Mouse (Mus musculus): ENCODE data around the gene Tspan10. TPM values are rescaled to one million over a fixed set of nuclear protein-coding genes. Genes with fewer than 3 reads are reported as not detected.

Gene Tspan10
- total RNA-seq, 2 experiments from 2014 or later: 0.20 TPM; not detected in 1

DNA sequence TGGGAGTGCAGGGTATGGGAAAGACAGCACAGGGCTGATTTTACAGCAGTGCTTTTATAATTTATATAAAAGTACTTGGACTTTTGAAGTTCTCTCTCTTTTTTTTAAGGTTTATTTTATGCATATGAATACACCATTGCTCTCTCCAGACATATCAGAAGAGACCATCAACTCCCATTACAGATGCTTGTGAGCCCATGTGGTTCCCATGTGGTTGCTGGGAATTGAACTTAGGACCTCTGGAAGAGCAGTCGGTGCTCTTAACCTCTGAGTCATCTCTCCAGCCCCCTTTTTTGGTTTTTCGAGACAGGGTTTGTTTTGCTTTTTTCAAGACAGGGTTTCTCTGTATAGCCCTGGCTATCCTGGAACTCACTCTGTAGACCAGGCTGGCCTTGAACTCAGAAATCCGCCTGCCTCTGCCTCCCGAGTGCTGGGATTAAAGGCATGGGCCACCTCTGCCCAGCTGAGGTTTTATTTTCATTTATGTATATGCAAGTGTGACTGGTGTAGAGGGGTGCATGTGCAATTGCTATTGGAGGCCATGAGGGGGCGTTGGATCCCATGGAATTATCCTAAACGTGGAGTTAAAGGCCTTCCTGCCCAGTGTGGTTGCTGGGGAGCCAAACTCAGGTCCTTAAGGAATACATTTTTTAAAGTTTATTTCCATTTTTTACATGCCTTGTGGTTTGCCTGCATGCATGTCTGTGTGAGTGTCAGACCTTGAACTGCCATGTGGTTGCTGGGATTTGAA lies 16.6 kb downstream of the Tspan10 start:
- Histone ChIP-seq H3K4me3 (peak overlapping the region; percentile 77), H3K27ac (peak overlapping the region; percentile 95; the same call in 1 of the 2 replicates)
- no peak for DNase-seq (ENCODE audit: low spot score in 2 of 2)
- TF ChIP-seq CTCF (conservative IDR thresholded peaks at IDR 0.05): peak; percentile 54

DNA sequence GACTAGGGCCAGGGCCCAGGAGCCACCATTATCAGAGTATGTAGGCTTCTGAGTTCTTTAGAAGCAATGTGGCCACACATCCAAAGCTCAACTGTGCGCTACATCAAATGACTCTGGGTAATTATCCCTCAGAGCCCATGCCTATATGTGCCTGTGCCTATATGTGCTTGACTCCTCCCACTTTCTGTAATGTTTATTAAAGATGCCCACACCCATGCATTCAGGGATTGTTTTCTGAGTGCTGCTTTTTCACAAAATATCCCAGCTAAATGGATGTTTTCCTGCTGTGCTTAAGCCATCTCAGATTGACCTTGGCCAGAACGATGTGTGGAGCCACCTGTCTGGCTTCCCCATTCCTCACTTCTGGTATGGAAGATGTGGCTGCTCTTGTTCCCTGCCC lies 21.1 kb downstream of the Tspan10 start:
- no peak for TF ChIP-seq CTCF (conservative IDR thresholded peaks at IDR 0.05)
- Histone ChIP-seq H3K27ac (no peak overlapping the region), H3K4me3 (no peak overlapping the region)
- DNase-seq (ENCODE audit: low spot score in 2 of 2): no peak

DNA sequence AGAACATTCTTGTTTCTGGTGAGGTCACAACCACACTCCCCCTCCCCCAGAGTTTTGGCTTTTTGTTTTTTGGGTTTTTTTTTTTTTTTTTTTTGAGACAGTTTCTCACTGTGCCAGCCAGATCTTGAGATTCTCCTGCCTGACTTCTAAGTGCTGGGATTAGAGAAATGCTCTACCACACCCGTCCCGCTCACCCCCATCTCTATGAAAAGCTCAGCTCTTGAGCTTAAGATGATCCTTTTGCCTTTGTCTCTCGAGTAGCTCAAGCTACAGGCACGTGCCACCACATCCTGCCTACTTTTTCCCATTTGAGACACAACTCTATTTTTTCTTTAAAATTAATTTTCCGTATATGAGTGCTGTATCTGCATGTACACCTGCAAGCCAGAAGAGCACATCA lies 21.9 kb downstream of the Tspan10 start:
- Histone ChIP-seq H3K4me3 (no peak overlapping the region), H3K27ac (no peak overlapping the region)
- DNase-seq (ENCODE audit: low spot score in 2 of 2): no peak
- TF ChIP-seq CTCF (conservative IDR thresholded peaks at IDR 0.05): no peak

DNA sequence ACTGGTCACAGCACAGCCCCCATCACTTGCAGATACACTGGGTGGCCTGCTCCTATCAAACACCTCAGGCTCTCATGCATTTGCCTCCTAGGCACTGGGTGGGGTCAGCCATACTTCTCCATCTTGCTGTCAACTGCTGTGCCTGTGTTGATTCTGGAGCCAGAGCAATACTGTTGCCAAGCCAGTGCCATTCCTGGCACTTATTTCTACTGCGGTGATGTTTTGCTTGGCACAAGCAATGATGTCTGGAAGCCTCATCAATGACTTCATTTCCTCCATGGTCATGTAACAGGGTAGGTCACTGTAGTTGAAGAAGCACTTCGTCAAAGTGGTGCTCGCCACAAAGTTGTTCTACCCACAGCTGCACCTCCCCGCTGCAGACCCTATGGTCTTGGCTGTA lies 23.1 kb downstream of the Tspan10 start:
- Histone ChIP-seq H3K27ac (no peak overlapping the region), H3K4me3 (no peak overlapping the region)
- DNase-seq (ENCODE audit: low spot score in 2 of 2): no peak
- no peak for TF ChIP-seq CTCF (conservative IDR thresholded peaks at IDR 0.05)

DNA sequence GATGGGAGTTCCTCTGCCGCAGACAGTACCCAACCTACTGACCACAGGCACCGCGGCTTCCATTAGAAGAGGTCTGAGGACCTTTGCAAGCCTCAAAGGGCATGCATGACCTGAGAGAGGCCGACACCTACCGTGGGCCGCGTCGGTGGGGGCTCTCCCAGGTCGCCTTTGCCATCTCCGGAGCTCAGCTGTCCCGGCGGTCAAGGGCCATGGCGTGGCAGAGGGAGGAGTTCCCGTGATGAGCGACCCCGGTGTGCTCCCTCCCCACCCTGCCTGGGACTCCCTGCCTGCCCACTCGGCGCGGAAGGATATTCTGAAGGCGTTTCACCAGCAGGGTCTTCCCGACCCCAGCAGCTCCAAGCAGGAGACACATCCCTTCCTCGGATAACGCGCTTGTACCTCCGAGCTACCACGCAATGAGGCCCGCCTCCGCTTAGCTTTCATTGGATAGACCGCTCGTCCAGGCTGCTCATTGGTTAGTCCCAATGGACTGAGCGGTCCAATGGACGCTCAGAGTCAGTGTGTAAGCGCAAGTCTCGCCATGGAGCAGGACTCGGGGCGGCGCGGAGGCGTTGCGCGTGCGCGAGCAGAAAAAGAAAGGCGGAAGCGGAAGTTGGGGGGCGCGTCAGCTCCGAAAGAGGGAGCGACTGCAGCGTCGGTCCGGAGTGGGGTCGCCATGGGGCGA lies 24.7 kb downstream of the Tspan10 start, which contains the start of gene Arl16:
Arl16 (minus strand) TSS at position 557 of the 685 bp plus-strand sequence.
- DNase-seq (ENCODE audit: low spot score in 2 of 2): peak; percentile 92 to 96
- Histone ChIP-seq H3K4me3 (peak within 1 kb of the TSS; percentile 84), H3K27ac (peak within 1 kb of the TSS; percentile 91)
- no peak for TF ChIP-seq CTCF (conservative IDR thresholded peaks at IDR 0.05)

DNA sequence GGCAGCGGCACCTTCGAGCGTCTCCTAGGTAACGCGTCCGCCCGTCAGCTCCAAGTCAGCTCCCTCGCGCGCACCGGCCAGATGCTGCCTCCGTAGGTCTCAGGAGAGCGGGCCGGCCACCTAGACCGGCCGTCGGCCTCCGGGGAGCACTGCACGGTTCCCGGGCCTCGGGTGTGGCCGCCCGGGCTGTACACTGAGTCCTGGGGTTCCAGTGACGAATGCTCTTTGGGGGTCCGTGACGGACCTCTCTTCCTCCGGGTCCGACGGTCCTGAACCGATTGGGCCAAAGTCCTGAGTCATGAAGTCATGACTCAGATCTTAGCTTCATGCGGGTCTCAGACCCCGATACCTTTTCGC lies 25.3 kb downstream of the Tspan10 start:
- Histone ChIP-seq H3K27ac (peak overlapping the region; percentile 87), H3K4me3 (peak overlapping the region; percentile 84)
- no peak for TF ChIP-seq CTCF (conservative IDR thresholded peaks at IDR 0.05)
- DNase-seq (ENCODE audit: low spot score in 2 of 2): no peak

DNA sequence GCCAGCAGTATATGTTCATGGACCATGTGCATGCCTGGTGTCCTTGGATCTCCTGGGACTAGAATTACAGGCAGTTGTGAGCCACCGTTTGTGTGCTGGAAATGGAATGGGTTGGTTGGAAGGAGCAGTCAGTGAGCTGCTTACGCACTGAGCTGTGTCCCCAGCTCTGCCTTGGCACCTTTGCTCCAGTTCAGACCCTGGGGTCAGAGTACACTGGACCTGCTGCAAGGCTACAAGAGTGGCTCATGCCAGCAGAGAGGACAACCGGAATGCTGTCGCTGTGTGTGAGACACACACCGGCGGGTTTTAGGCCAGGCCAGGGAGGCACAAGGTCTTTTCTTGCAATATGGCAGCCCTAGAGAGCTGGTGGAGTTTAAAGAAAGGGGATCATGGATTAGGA lies 29.6 kb downstream of the Tspan10 start:
- H3K4me3 ChIP-seq: no peak overlapping the region

DNA sequence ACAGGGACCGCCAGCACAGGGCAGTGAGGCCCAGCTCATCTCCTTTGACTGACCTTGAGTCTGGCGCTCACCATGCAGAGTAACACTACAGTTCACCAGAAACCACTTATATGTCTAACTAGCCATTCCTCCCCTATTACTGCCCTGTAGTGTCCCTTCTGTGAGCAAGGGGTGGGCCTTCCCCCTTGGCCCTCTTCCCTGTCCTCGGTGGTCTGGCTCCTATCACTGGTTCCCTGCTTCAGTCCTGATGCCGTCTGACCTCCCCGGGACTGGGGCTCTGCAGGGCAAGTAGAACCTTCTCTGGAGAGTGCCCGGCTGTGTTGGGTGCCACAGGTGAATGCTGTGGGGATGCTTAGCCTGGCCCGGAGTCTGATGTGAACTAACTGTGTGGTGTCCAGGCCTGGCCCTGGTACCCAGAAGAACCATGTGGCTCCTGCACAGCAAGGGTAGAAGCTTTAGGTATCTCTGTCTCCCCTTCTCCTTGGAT lies 41.0 kb downstream of the Tspan10 start:
- TF ChIP-seq CTCF (conservative IDR thresholded peaks at IDR 0.05): no peak
- 0 out of 2 replicates have a peak overlapping the region, but pooled peaks have one; percentile 95 for H3K27ac ChIP-seq
- DNase-seq (ENCODE audit: low spot score in 2 of 2): no peak
- no peak overlapping the region for H3K4me3 ChIP-seq

More for the DNA sequence above, 29.6 kb downstream of the Tspan10 start:
- no peak overlapping the region for H3K27ac ChIP-seq
- no peak for TF ChIP-seq CTCF (conservative IDR thresholded peaks at IDR 0.05)
- no peak for DNase-seq (ENCODE audit: low spot score in 2 of 2)

DNA sequence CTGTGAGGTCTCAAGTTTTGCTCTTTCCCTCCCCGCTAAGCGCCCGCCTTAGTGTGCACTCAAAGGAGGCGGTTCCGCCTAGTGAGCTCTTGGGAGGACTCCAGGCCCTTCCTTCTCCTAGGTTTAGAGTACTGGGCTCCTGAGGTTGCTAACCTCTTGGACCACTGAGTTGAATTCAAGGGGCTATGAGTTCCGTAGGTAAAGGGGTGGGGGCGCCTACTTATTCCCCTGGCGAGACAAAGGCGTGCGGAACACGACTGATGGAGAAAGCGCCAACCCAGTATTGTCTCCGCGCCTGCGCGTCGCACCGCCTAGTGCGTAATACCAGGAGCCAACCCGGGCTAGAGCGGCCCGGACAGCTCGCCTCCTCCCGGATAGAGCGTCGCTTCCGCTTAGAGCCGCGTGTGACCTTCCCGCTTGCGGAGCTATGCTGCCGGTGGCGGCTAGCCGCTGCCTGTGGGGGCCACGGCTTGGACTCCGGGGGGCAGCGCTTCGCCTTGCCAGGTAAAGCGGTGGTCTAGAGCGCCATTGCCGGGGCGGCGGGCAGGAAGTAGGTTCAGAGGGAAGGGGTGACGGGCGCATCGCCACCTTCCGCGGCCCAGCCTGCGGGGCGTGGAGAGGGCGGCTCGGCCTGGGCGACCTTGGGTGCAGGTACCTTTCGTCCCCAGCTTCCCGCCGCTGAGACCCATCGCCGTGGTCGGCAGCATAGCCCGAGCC lies 42.0 kb downstream of the Tspan10 start, which contains the start of gene Mrpl12:
Mrpl12 (plus strand) TSS at position 349 of the 717 bp plus-strand sequence.
- peak within 1 kb of the TSS; percentile 95 for H3K27ac ChIP-seq
- TF ChIP-seq CTCF (conservative IDR thresholded peaks at IDR 0.05): no peak
- peak within 1 kb of the TSS; percentile 99 for H3K4me3 ChIP-seq
- peak; percentile 89 to 90 for DNase-seq (ENCODE audit: low spot score in 2 of 2)

DNA sequence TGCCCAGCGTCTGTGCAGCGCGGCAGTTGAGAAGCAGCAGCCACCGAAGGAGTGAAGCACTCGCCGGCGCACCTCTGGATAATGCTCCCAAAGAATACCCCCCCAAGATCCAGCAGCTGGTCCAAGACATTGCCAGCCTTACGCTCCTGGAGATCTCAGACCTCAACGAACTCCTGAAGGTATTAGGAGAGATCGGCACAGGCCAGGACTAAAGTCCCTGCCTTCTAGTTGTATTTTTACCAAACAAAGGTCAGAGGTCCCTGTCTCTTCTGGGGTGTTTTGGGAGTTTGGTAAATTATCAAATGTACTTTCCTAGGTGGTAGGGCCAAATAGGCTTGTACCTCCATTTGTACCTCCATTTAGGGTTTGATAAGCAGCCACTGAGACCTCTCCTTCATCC lies 42.8 kb downstream of the Tspan10 start:
- Histone ChIP-seq H3K4me3 (peak overlapping the region; percentile 99), H3K27ac (peak overlapping the region; percentile 95)
- TF ChIP-seq CTCF (conservative IDR thresholded peaks at IDR 0.05): no peak
- no peak for DNase-seq (ENCODE audit: low spot score in 2 of 2)

DNA sequence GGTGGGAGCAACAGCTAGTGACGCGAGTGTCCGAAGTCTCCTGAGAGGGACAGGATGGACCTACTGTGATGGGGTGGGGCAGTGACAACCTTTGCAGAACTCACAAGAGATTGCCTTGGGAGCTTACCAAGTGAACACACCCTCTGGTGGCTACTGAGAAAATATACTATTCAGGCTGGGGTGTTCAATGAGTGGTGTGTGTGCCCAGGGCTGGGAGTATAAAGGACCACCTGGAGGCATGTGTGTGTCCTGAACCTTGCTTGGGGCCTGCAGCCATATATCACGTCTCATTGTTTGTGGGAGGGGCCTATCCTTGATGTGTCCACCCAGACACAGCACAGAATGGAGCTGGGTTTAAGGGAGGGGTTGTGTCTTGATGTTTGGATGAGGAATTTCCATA lies 46.1 kb downstream of the Tspan10 start:
- TF ChIP-seq CTCF (conservative IDR thresholded peaks at IDR 0.05): peak; percentile 22; the same call in 1 of the 2 replicates
- no peak overlapping the region for H3K4me3 ChIP-seq
- no peak for DNase-seq (ENCODE audit: low spot score in 2 of 2)
- H3K27ac ChIP-seq: no peak overlapping the region

DNA sequence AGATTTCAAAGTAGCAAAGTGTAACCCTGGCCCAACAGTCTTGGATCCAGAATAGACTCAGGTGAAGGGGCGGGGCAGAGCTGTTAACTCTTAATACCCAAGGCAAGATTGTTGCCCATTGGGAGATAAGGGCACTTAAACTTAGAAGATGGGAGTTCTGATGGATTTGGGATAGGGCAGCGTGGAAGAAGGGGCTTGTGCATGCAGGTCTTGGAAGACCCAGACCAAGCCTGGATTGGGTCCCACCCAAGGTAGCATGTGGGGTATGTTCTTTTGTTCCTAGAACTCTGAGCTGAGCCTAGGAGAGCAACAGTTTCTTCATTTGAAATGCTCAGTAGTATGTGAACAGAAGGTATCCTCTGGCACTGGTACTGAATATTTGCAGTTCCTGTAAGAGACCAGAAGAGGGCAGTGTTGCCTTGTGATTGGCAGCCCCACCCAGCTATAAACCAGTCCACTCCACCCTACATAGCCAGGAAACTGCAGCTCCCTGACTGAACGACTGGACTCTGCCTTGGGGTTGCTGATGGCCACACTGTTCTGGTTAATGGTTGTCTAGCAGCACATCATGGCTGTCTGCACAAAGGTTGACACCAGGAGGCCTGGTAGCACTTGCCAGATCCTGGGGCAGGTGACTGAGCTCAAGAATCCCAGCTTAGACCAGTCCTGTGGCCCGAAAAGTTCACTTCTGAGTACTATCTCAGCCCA lies 46.8 kb downstream of the Tspan10 start:
- Histone ChIP-seq H3K27ac (peak overlapping the region; percentile 76), H3K4me3 (no peak overlapping the region)
- TF ChIP-seq CTCF (conservative IDR thresholded peaks at IDR 0.05): peak; percentile 95
- peak; percentile 74 for DNase-seq (ENCODE audit: low spot score in 2 of 2)
